Comparison of ENCODE assay signal across 16 mouse cellular contexts in the genomic region with DNA sequence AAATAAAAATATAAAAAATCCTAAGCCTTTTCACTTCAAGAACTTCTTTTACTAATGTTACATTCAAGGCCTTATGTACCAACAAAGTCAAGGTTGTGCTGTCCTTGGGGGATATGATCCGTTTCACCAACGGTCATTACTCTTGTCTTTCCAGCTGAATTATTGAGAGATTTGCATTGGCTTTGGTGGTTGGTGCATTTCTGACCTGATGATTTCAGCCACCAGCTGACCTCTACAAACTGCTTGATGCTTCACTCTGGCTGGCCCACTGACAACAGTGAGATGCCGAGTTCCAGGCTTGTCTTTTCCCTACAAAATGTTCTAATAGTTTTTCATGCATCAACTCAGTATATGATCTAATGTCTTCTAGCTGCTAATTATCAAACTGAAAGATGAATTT.
"Had no signal": no experiment of that assay in that cellular context is flagged by ENCODE, and none has a peak within 500 bp of the region (broad histone marks: within the 10 kb centered on the region; RNA-seq: fewer than 3 reads in every experiment).

No protein-coding gene starts in this region.

- H3K36me3 ChIP-seq: midbrain, embryonic 10.5 days; midbrain, embryonic 12.5 days; neural tube, embryonic 13.5 days had no signal

- H3K9me3 ChIP-seq: midbrain, embryonic 10.5 days; midbrain, embryonic 12.5 days; neural tube, embryonic 13.5 days had no signal

- ATAC-seq: midbrain, embryonic 16.5 days had no signal

- H3K4me1 ChIP-seq: midbrain, embryonic 10.5 days; midbrain, embryonic 12.5 days; neural tube, embryonic 13.5 days had no signal

- H3K4me2 ChIP-seq: lung, embryonic 14.5 days; midbrain, embryonic 12.5 days; neural tube, embryonic 13.5 days had no signal

- H3K9ac ChIP-seq: lung, embryonic 14.5 days; midbrain, embryonic 12.5 days; neural tube, embryonic 13.5 days had no signal

- H3K4me3 ChIP-seq: midbrain, embryonic 10.5 days; midbrain, embryonic 12.5 days; myocyte; neural tube, embryonic 13.5 days had no signal

- H3K27ac ChIP-seq: midbrain, embryonic 10.5 days; midbrain, embryonic 12.5 days; neural tube, embryonic 13.5 days had no signal

- H3K27me3 ChIP-seq: midbrain, embryonic 12.5 days; neural tube, embryonic 13.5 days had no signal

- DNase-seq: lung, adult 18-20 months; lung, embryonic 14.5 days; lung, postnatal 10 days; lung, postnatal 4 days; midbrain, embryonic 14.5 days; right cerebral cortex, postnatal 25 days; right cerebral cortex, postnatal 4 days; spleen, adult 18-20 months; thymus, adult 18-20 months; thymus, postnatal 14 days; thymus, postnatal 36 days had no signal
